Mouse (Mus musculus) left cerebral cortex, postnatal 4 days (tissue): ENCODE measurements at regions not wholly inside any gene's neighbourhood (a gene's known extent, or its start where the extent isn't known, plus 50 kb on each side); places are given as distances from the start of the nearest gene placed in this dataset.

Experiments used
- DNase-seq: peaks from one replicate; pipeline ENCODE4 v3.0.0-alpha.2; 2022
- intact Hi-C: fragments of 180-260 bp; cut with DNase I; formaldehyde crosslinking; loops from one replicate; pipeline ENCODE4 v1.15.1; 2025

DNA sequence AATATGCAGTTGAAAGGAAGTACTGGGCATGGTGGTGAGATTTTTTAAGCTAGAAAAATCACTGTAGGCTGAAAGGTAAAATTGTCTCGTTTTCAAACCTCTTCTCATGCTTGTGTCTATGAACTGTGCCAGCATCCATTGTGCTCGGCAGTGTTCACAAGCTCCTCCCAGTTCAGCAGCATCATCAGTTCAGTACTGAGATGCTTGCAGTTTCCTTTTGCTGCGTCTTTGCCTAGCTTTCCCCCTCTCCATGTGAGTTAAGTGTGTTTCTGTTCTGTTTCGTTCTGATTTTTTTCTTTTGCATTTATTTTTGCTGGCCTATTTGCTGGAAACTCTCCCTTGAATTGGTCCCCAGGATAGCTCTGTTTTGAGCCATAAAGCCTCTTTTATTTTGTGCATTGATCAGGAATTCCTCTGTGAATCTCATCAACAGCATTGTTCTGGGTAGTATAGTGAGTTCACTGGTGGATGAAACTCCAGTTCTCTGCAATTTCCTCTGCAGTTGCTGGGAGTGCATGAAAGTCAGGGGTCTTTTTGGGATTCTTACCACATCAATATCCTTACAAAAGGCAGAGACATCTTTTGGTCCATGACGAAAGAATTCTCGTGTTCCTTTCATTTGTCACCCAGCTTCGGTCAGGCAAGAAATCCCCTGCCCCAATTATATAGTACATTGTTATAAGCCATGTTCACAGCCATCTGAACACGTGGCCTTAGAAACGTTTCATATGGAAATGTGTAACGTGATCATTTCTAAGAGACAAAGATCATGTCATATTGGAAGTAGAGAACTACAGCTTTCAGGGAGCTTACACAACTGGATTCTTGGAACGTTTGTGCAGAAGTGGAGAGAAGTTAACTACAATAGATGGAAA, 326.2 kb upstream of the Frg1 start:
- DNase-seq, result no peak
- intact Hi-C loops, result no loop called here

- intact Hi-C loops, result no loop called here
- DNase-seq, result no peak
These were observed 300.1 kb upstream of the Frg1 start for GRCm38 (mm10) chr8:41717002-41717401.

DNA sequence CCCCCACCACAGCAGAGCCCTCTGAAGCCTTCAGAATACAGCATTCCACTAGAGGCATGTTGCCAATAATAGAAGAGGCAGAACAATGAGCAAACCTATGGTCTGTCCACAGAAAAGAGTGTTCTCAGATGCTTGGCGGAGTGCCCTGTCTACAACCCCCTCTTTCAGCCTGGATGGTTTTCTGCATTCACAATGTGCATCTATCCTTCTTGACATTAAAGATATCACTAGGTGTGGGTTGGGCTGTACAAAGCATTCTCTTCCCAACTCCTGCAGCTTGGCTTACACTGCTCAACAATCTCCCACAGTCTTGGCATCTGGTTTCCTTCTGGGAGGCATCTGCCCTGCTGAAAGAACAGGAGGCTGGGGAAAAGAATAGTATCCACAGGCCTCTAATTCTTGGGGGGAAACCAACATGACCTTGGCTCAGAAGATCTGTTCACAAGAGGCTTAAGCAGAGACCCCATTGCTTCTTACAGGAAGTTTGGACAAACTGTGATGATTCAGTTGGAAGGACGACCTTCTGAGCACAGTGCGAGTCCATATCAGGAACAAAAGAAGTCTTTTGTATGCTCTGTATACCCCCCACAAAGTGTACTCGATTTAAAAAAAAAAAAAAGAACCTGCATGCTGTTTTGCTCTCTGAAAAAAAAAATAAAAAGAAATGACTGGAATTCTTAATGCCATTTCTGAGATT, 296.9 kb upstream of the Frg1 start:
- intact Hi-C loops, result no loop called here
- DNase-seq, result peak; percentile 77

- DNase-seq, result no peak
- intact Hi-C loops, result no loop called here
These were observed 287.4 kb upstream of the Frg1 start for GRCm38 (mm10) chr8:41703927-41704924.
